In the genomic region with DNA sequence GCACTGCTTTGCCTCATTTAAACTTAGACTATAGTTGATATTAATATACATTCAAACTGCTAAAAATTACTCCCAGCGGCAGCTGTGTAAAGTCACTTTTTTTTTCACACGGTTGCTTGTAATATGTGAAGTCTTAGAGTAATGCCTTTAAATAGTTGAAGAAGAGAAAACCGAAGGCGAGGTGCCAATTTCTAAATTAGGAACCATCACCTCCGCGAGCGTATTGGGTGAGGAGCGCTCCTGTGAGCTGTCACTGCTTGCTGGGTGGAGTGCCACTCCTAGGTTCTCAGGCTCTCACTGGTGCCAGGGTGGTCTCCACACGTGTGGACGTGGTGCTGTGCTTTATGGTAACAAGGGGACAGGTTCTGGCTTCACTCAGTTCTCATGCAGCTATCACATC, we compare ENCODE assay signal across 11 mouse cellular contexts.
DNase-seq lines count a peak whose midpoint lies in the region; ATAC-seq lines count a peak whose summit lies in the region.
"Had no signal": no experiment of that assay in that cellular context is flagged by ENCODE, and none has a peak within 500 bp of the region (broad histone marks: within the 10 kb centered on the region; RNA-seq: fewer than 3 reads in every experiment).

No protein-coding gene starts in this region.

- peak; percentile 39 for DNase-seq in heart, adult 18-20 months
- no peak for DNase-seq in heart, adult 11 months
- DNase-seq in left cerebral cortex, adult 18-20 months (ENCODE audit: low spot score in 2 of 2) = peak; percentile 32 to 42
- peak; percentile 37 to 65 for DNase-seq in right cerebral cortex, postnatal 36 days (ENCODE audit: low spot score in 2 of 2)
- DNase-seq in lung, postnatal 14 days = no peak
- no peak for DNase-seq in cerebellum, adult 11-12 months
- no peak for DNase-seq in hindbrain, embryonic 14.5 days (ENCODE audit: low spot score)
- DNase-seq: gastrocnemius, postnatal 25 days; lung, adult 18-20 months; thymus, postnatal 4 days had no signal

- no peak overlapping the region for H3K27ac ChIP-seq in heart, embryonic 11.5 days (ENCODE audit: low read depth, low read length)
- no peak overlapping the region for H3K27ac ChIP-seq in hindbrain, embryonic 14.5 days

- 67% methylated on average over 10 of the region's 10 CpGs for WGBS in heart, embryonic 11.5 days (ENCODE audit: insufficient replicate concordance)
- 86% methylated on average over 10 of the region's 10 CpGs for WGBS in hindbrain, embryonic 14.5 days

- H3K9me3 ChIP-seq in heart, embryonic 11.5 days (replicated peaks; ENCODE audit: control insufficient read depth, low read length) = no peaks in the 10 kb centered on the region
- no peaks in the 10 kb centered on the region for H3K9me3 ChIP-seq in hindbrain, embryonic 14.5 days (ENCODE audit: control insufficient read depth, low read length)

- no peak for ATAC-seq in heart, embryonic 11.5 days (replicated peaks; ENCODE audit: insufficient number of reproducible peaks, low FRiP score, low TSS enrichment)
- ATAC-seq in hindbrain, embryonic 14.5 days (ENCODE audit: low FRiP score) = no peak

- no peak overlapping the region for H3K4me3 ChIP-seq in heart, embryonic 11.5 days (ENCODE audit: low read depth, low read length)
- no peak overlapping the region for H3K4me3 ChIP-seq in hindbrain, embryonic 14.5 days (replicated peaks; ENCODE audit: low read length)

- no peak overlapping the region for H3K9ac ChIP-seq in heart, embryonic 11.5 days (ENCODE audit: low read depth, low read length)
- no peak overlapping the region for H3K9ac ChIP-seq in hindbrain, embryonic 14.5 days

- peak overlapping the region; percentile 19; the same call in 1 of the 2 replicates for H3K4me2 ChIP-seq in heart, embryonic 11.5 days
- H3K4me2 ChIP-seq in hindbrain, embryonic 14.5 days (replicated peaks) = no peak overlapping the region

- H3K27me3 ChIP-seq in heart, embryonic 11.5 days (ENCODE audit: control insufficient read depth, insufficient read depth, low read length) = no peaks in the 10 kb centered on the region
- no peaks in the 10 kb centered on the region for H3K27me3 ChIP-seq in hindbrain, embryonic 14.5 days (ENCODE audit: control insufficient read depth, insufficient read depth, low read length)

- H3K4me1 ChIP-seq in heart, embryonic 11.5 days (ENCODE audit: control insufficient read depth, insufficient read depth, low read length) = no peaks in the 10 kb centered on the region
- no peaks in the 10 kb centered on the region for H3K4me1 ChIP-seq in hindbrain, embryonic 14.5 days (replicated peaks; ENCODE audit: control insufficient read depth, insufficient read depth, low read length)

- H3K36me3 ChIP-seq in heart, embryonic 11.5 days (ENCODE audit: control insufficient read depth, insufficient read depth, low read length) = no peaks in the 10 kb centered on the region
- no peaks in the 10 kb centered on the region for H3K36me3 ChIP-seq in hindbrain, embryonic 14.5 days (replicated peaks; ENCODE audit: control insufficient read depth, insufficient read depth)

Comparison
In these comparisons a context has a peak if more than half of its experiments do, and no peak if none do; other contexts are left out.
1. DNase-seq: peak in heart, adult 18-20 months (2 of 2), left cerebral cortex, adult 18-20 months (2 of 2) and right cerebral cortex, postnatal 36 days (2 of 2); none in heart, adult 11 months (single experiment), lung, postnatal 14 days (single experiment), cerebellum, adult 11-12 months (single experiment) and hindbrain, embryonic 14.5 days (single experiment).